Mouse (Mus musculus) forebrain, embryonic 13.5 days (tissue): ENCODE measurements at regions not wholly inside any gene's neighbourhood (a gene's known extent, or its start where the extent isn't known, plus 50 kb on each side); places are given as distances from the start of the nearest gene placed in this dataset.
"Not testable (repeated sequence)": the region's sequence is repeated elsewhere in the genome, so short reads cannot be mapped to it uniquely, and the experiment has no call there.

ENCODE experiments used
- ATAC-seq: fragments of 200-750 bp; cut with Nextera tagmentation; 2 replicates; pipeline ENCODE4 v1.8.0; 2017
- H3K27ac ChIP-seq: fragments of 300-500 bp; sonication (generic); 2 replicates; pipeline ENCODE4 v1.5.1; 2015; ENCODE audit warnings: inconsistent platforms, mild to moderate bottlenecking, moderate library complexity
- H3K27me3 ChIP-seq: fragments of 300-500 bp; sonication (generic); 2 replicates; pipeline ENCODE4 v1.6.1; 2015; ENCODE audit warnings: mild to moderate bottlenecking, inconsistent platforms
- H3K36me3 ChIP-seq: fragments of 300-500 bp; sonication (generic); 2 replicates; pipeline ENCODE4 v1.6.1; 2015; ENCODE audit warnings: mild to moderate bottlenecking, inconsistent platforms; ENCODE audit not compliant: poor library complexity, severe bottlenecking
- H3K4me1 ChIP-seq: fragments of 300-500 bp; sonication (generic); 2 replicates; pipeline ENCODE4 v1.6.1; 2015; ENCODE audit warnings: inconsistent platforms
- H3K4me2 ChIP-seq: fragments of 300-500 bp; sonication (generic); 2 replicates; pipeline ENCODE4 v1.6.1; 2015; ENCODE audit warnings: inconsistent platforms, mild to moderate bottlenecking, moderate library complexity
- H3K4me3 ChIP-seq: fragments of 300-500 bp; sonication (generic); 2 replicates; pipeline ENCODE4 v1.5.1; 2015; ENCODE audit warnings: mild to moderate bottlenecking, inconsistent platforms
- H3K9ac ChIP-seq: fragments of 300-500 bp; sonication (generic); 2 replicates; pipeline ENCODE4 v1.6.1; 2015; ENCODE audit warnings: mild to moderate bottlenecking, inconsistent platforms
- H3K9me3 ChIP-seq: fragments of 300-500 bp; sonication (generic); replicated peaks from 2 replicates; pipeline ENCODE4 v1.6.1; 2016; ENCODE audit warnings: inconsistent platforms
- WGBS: fragments of 180-500 bp; shearing (Covaris S2); methylation state at CpG from one replicate; pipeline ENCODE4 v1.1.7; 2015; 5-methylcytosine and 5-hydroxymethylcytosine counted together

- Histone ChIP-seq H3K4me3 (no peak overlapping the region), H3K27me3 (no peaks in the 10 kb centered on the region), H3K27ac (no peak overlapping the region), H3K9ac (no peak overlapping the region), H3K4me2 (no peak overlapping the region), H3K36me3 (no peaks in the 10 kb centered on the region), H3K9me3 (no peaks in the 10 kb centered on the region), H3K4me1 (no peaks in the 10 kb centered on the region)
- no peak for ATAC-seq
- 87% methylated on average over 2 of the region's 2 CpGs for WGBS
These were observed 139.5 kb upstream of the Sfswap start for GRCm38 (mm10) chr5:129361527-129361926.

GRCm38 (mm10) chr5:129363189-129363588 lies 137.8 kb upstream of the Sfswap start:
- no peak overlapping the region for H3K4me2 ChIP-seq
- H3K9me3 ChIP-seq, result no peaks in the 10 kb centered on the region
- no peak overlapping the region for H3K4me3 ChIP-seq
- no peak overlapping the region for H3K9ac ChIP-seq
- WGBS, result 83% methylated on average over 10 of the region's 10 CpGs
- no peak for ATAC-seq
- no peaks in the 10 kb centered on the region for H3K36me3 ChIP-seq
- H3K27ac ChIP-seq, result no peak overlapping the region; the same call in 1 of the 2 replicates
- no peaks in the 10 kb centered on the region for H3K4me1 ChIP-seq
- no peaks in the 10 kb centered on the region for H3K27me3 ChIP-seq

- WGBS, result 73% methylated on average over 8 of the region's 8 CpGs
- Histone ChIP-seq H3K4me2 (no peak overlapping the region), H3K9me3 (no peaks in the 10 kb centered on the region), H3K36me3 (no peaks in the 10 kb centered on the region), H3K4me1 (no peaks in the 10 kb centered on the region), H3K9ac (no peak overlapping the region), H3K27ac (no peak overlapping the region), H3K27me3 (no peaks in the 10 kb centered on the region), H3K4me3 (no peak overlapping the region)
- no peak for ATAC-seq
These were observed 136.0 kb upstream of the Sfswap start for GRCm38 (mm10) chr5:129365026-129365425.

- H3K9ac ChIP-seq, result no peak overlapping the region
- H3K4me3 ChIP-seq, result no peak overlapping the region
- H3K36me3 ChIP-seq, result no peaks in the 10 kb centered on the region
- H3K4me1 ChIP-seq, result no peaks in the 10 kb centered on the region
- H3K27ac ChIP-seq, result no peak overlapping the region
- no peaks in the 10 kb centered on the region for H3K27me3 ChIP-seq
- no peaks in the 10 kb centered on the region for H3K9me3 ChIP-seq
- H3K4me2 ChIP-seq, result no peak overlapping the region
- 84% methylated on average over 13 of the region's 13 CpGs for WGBS
- ATAC-seq, result no peak
These were observed 133.8 kb upstream of the Sfswap start for GRCm38 (mm10) chr5:129367266-129367665.

GRCm38 (mm10) chr5:129380861-129381260 lies 120.2 kb upstream of the Sfswap start:
- Histone ChIP-seq H3K4me2 (no peak overlapping the region), H3K4me1 (no peaks in the 10 kb centered on the region), H3K27me3 (no peaks in the 10 kb centered on the region), H3K9ac (no peak overlapping the region), H3K27ac (no peak overlapping the region), H3K9me3 (peaks cover 12% of the 10 kb centered on the region; the same call in 1 of the 2 replicates), H3K36me3 (no peaks in the 10 kb centered on the region), H3K4me3 (no peak overlapping the region)
- ATAC-seq, result no peak
- 94% methylated on average over 7 of the region's 7 CpGs for WGBS

- Histone ChIP-seq H3K4me1 (no peaks in the 10 kb centered on the region), H3K4me3 (no peak overlapping the region), H3K36me3 (no peaks in the 10 kb centered on the region), H3K9me3 (no peaks in the 10 kb centered on the region), H3K27ac (no peak overlapping the region), H3K27me3 (no peaks in the 10 kb centered on the region), H3K9ac (no peak overlapping the region), H3K4me2 (no peak overlapping the region)
- 94% methylated on average over 8 of the region's 8 CpGs for WGBS
- no peak for ATAC-seq
These were observed 116.0 kb upstream of the Sfswap start for GRCm38 (mm10) chr5:129384976-129385375.

GRCm38 (mm10) chr5:129385965-129386643 lies 114.9 kb upstream of the Sfswap start:
- 48% methylated on average over 2 of the region's 7 CpGs for WGBS

GRCm38 (mm10) chr5:129386671-129387070 lies 114.3 kb upstream of the Sfswap start:
- not testable (repeated sequence) for H3K9ac ChIP-seq, H3K4me3 ChIP-seq, H3K9me3 ChIP-seq, H3K36me3 ChIP-seq, H3K4me1 ChIP-seq, H3K27ac ChIP-seq, H3K27me3 ChIP-seq, H3K4me2 ChIP-seq
- WGBS, result no CpG with 5 or more reads among the region's 8 CpGs
- peak; percentile 94 for ATAC-seq

More at GRCm38 (mm10) chr5:129385965-129386643, 114.9 kb upstream of the Sfswap start:
- not testable (repeated sequence) for H3K4me1 ChIP-seq, H3K27me3 ChIP-seq, H3K4me3 ChIP-seq, H3K4me2 ChIP-seq, H3K9ac ChIP-seq, H3K9me3 ChIP-seq, H3K27ac ChIP-seq, H3K36me3 ChIP-seq
- peak; percentile 92 for ATAC-seq

GRCm38 (mm10) chr5:129387301-129387700 lies 113.7 kb upstream of the Sfswap start:
- 78% methylated on average over 3 of the region's 3 CpGs for WGBS
- Histone ChIP-seq H3K27me3 (no peaks in the 10 kb centered on the region), H3K36me3 (no peaks in the 10 kb centered on the region), H3K4me3 (no peak overlapping the region), H3K9ac (no peak overlapping the region), H3K27ac (no peak overlapping the region), H3K4me2 (no peak overlapping the region), H3K9me3 (no peaks in the 10 kb centered on the region), H3K4me1 (no peaks in the 10 kb centered on the region)
- no peak for ATAC-seq

GRCm38 (mm10) chr5:129390921-129391371 lies 110.1 kb upstream of the Sfswap start:
- WGBS, result 60% methylated on average over 4 of the region's 4 CpGs
- ATAC-seq, result peak; percentile 39; the same call in 1 of the 2 replicates
- no peak overlapping the region for H3K9ac ChIP-seq

GRCm38 (mm10) chr5:129393150-129393549 lies 107.9 kb upstream of the Sfswap start:
- ATAC-seq, result no peak
- no peaks in the 10 kb centered on the region for H3K4me1 ChIP-seq
- H3K27ac ChIP-seq, result no peak overlapping the region
- H3K27me3 ChIP-seq, result no peaks in the 10 kb centered on the region
- WGBS, result 80% methylated on average over 2 of the region's 2 CpGs
- no peaks in the 10 kb centered on the region for H3K9me3 ChIP-seq
- H3K4me3 ChIP-seq, result no peak overlapping the region
- H3K36me3 ChIP-seq, result no peaks in the 10 kb centered on the region
- no peak overlapping the region for H3K4me2 ChIP-seq
- no peak overlapping the region for H3K9ac ChIP-seq

More at GRCm38 (mm10) chr5:129390921-129391371, 110.1 kb upstream of the Sfswap start:
- Histone ChIP-seq H3K4me3 (no peak overlapping the region), H3K4me1 (no peaks in the 10 kb centered on the region), H3K36me3 (no peaks in the 10 kb centered on the region), H3K4me2 (no peak overlapping the region), H3K27me3 (no peaks in the 10 kb centered on the region), H3K9me3 (no peaks in the 10 kb centered on the region), H3K27ac (no peak overlapping the region)

GRCm38 (mm10) chr5:129393606-129394255 lies 107.3 kb upstream of the Sfswap start:
- ATAC-seq, result no peak
- 77% methylated on average over 9 of the region's 9 CpGs for WGBS
- H3K27ac ChIP-seq, result no peak overlapping the region
- no peaks in the 10 kb centered on the region for H3K4me1 ChIP-seq
- H3K9me3 ChIP-seq, result no peaks in the 10 kb centered on the region
- no peaks in the 10 kb centered on the region for H3K36me3 ChIP-seq
- H3K9ac ChIP-seq, result no peak overlapping the region
- H3K27me3 ChIP-seq, result no peaks in the 10 kb centered on the region
- no peak overlapping the region for H3K4me3 ChIP-seq
- no peak overlapping the region for H3K4me2 ChIP-seq
